Mouse (Mus musculus) liver, postnatal 0 days (tissue): ENCODE measurements at regions not wholly inside any gene's neighbourhood (a gene's known extent, or its start where the extent isn't known, plus 50 kb on each side); places are given as distances from the start of the nearest gene placed in this dataset.

Source experiments
- CTCF ChIP-seq: sonication (generic); IDR thresholded peaks from 2 replicates; pipeline ENCODE4 v1.5.1; 2016; ENCODE audit warnings: antibody characterized with exemption, low read depth
- EP300 ChIP-seq: IDR thresholded peaks from 2 replicates; pipeline ENCODE4 v1.6.1; 2016; ENCODE audit warnings: antibody characterized with exemption, low read depth, mild to moderate bottlenecking

DNA sequence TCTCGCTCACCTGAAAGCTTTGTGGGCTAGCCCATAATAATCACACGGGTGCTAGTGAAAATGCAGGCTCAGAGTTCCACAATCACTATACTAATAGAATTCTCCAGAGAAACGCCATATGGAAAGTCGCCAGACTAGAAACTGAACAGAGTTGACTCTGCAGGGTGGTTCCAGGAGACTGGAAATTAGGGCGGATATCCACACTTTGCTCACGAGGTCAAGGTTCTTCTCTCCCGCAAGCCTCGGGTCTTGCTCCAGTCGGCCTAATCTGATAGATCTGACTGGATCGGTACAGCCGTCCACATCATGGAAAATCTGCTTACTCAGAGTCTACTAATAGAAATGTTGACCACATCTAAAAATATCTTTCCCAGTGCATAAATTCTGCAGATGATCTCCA lies 61.6 kb upstream of the Sfrp2 start:
- TF ChIP-seq CTCF (no peak), EP300 (no peak)
